Mouse (Mus musculus): ENCODE measurements around the gene 1700001C19Rik. TPM values are rescaled to one million over a fixed set of nuclear protein-coding genes. Genes with fewer than 3 reads are reported as not detected.
"Not testable (repeated sequence)": the region's sequence is repeated elsewhere in the genome, so short reads cannot be mapped to it uniquely, and the experiment has no call there.

The 1700001C19Rik gene
- total and polyA plus RNA-seq, 2 experiments from 2014 or later, result 0.14 to 0.35 TPM

- WGBS, result 79% methylated on average over 2 of the region's 2 CpGs
These were observed 17.0 kb downstream of the 1700001C19Rik start for GRCm38 (mm10) chr17:47420195-47420594.

GRCm38 (mm10) chr17:47409897-47410861, 27.0 kb downstream of the 1700001C19Rik start:
- 2% methylated on average over 72 of the region's 74 CpGs for WGBS
- ATAC-seq (peak; percentile 71), DNase-seq (peak; percentile 34)
- Histone ChIP-seq H3K4me2 (ENCODE audit: low read depth) (peak overlapping the region; percentile 60), H3K27me3 (ENCODE audit: insufficient read depth, low read length) (peaks cover 18% of the 10 kb centered on the region), H3K4me3 (ENCODE audit: low read depth, low read length) (peak overlapping the region; percentile 36), H3K9ac (peak overlapping the region; percentile 33)
- not testable (repeated sequence) for H3K9me3 ChIP-seq (ENCODE audit: low read length); H3K36me3 ChIP-seq (ENCODE audit: insufficient read depth); H3K27ac ChIP-seq (ENCODE audit: low read depth, low read length); H3K4me1 ChIP-seq (ENCODE audit: insufficient read depth)

More at GRCm38 (mm10) chr17:47420195-47420594, 17.0 kb downstream of the 1700001C19Rik start:
- no peaks in the 10 kb centered on the region for H3K36me3 ChIP-seq (ENCODE audit: insufficient read depth)
- H3K4me2 ChIP-seq (ENCODE audit: low read depth), result no peak overlapping the region
- H3K27ac ChIP-seq (ENCODE audit: low read depth, low read length), result no peak overlapping the region
- no peak overlapping the region for H3K9ac ChIP-seq
- H3K4me1 ChIP-seq (ENCODE audit: insufficient read depth), result no peaks in the 10 kb centered on the region
- H3K4me3 ChIP-seq (ENCODE audit: low read depth, low read length), result no peak overlapping the region
- no peaks in the 10 kb centered on the region for H3K9me3 ChIP-seq (ENCODE audit: low read length)
- ATAC-seq, result no peak
- no peak for TF ChIP-seq CTCF (IDR thresholded peaks at IDR 0.05; ENCODE audit: low read depth)
- no peak for DNase-seq
- H3K27me3 ChIP-seq (ENCODE audit: insufficient read depth, low read length), result no peaks in the 10 kb centered on the region

GRCm38 (mm10) chr17:47408558-47408898, 28.6 kb downstream of the 1700001C19Rik start:
- Histone ChIP-seq H3K9ac (no peak overlapping the region), H3K4me1 (ENCODE audit: insufficient read depth) (no peaks in the 10 kb centered on the region), H3K4me2 (ENCODE audit: low read depth) (no peak overlapping the region), H3K27ac (ENCODE audit: low read depth, low read length) (no peak overlapping the region), H3K27me3 (ENCODE audit: insufficient read depth, low read length) (peaks cover 18% of the 10 kb centered on the region), H3K4me3 (ENCODE audit: low read depth, low read length) (no peak overlapping the region), H3K9me3 (ENCODE audit: low read length) (no peaks in the 10 kb centered on the region), H3K36me3 (ENCODE audit: insufficient read depth) (no peaks in the 10 kb centered on the region)
- DNase-seq, result peak; percentile 55
- no peak for ATAC-seq
- WGBS, result 20% methylated on average over 8 of the region's 8 CpGs
- TF ChIP-seq CTCF (IDR thresholded peaks at IDR 0.05; ENCODE audit: low read depth), result peak; percentile 71

GRCm38 (mm10) chr17:47407717-47408557, 29.2 kb downstream of the 1700001C19Rik start:
- Histone ChIP-seq H3K4me3 (ENCODE audit: low read depth, low read length) (no peak overlapping the region), H3K36me3 (ENCODE audit: insufficient read depth) (no peaks in the 10 kb centered on the region), H3K4me2 (ENCODE audit: low read depth) (no peak overlapping the region), H3K9ac (no peak overlapping the region), H3K9me3 (ENCODE audit: low read length) (no peaks in the 10 kb centered on the region), H3K4me1 (ENCODE audit: insufficient read depth) (no peaks in the 10 kb centered on the region), H3K27me3 (ENCODE audit: insufficient read depth, low read length) (peaks cover 18% of the 10 kb centered on the region), H3K27ac (ENCODE audit: low read depth, low read length) (no peak overlapping the region)
- WGBS, result 64% methylated on average over 10 of the region's 10 CpGs
- no peak for ATAC-seq
- no peak for TF ChIP-seq CTCF (IDR thresholded peaks at IDR 0.05; ENCODE audit: low read depth)
- DNase-seq, result no peak

GRCm38 (mm10) chr17:47400451-47400850, 36.7 kb downstream of the 1700001C19Rik start, which contains the start of gene Guca1a:
Guca1a (minus strand) TSS chr17:47400584.
- Histone ChIP-seq H3K4me3 (ENCODE audit: low read depth, low read length) (no peak within 1 kb of the TSS), H3K27ac (ENCODE audit: low read depth, low read length) (no peak within 1 kb of the TSS), H3K4me2 (ENCODE audit: low read depth) (no peak within 1 kb of the TSS), H3K27me3 (ENCODE audit: insufficient read depth, low read length) (no peaks in the 10 kb centered on the region), H3K4me1 (ENCODE audit: insufficient read depth) (no peaks in the 10 kb centered on the region), H3K9ac (no peak within 1 kb of the TSS), H3K9me3 (ENCODE audit: low read length) (no peaks in the 10 kb centered on the region), H3K36me3 (ENCODE audit: insufficient read depth) (no peaks in the 10 kb centered on the region)
- WGBS, result 12% methylated on average over 10 of the region's 10 CpGs
- ATAC-seq (no peak), DNase-seq (no peak)
- no peak for TF ChIP-seq CTCF (IDR thresholded peaks at IDR 0.05; ENCODE audit: low read depth)

GRCm38 (mm10) chr17:47399091-47399490, 38.1 kb downstream of the 1700001C19Rik start:
- TF ChIP-seq CTCF (IDR thresholded peaks at IDR 0.05; ENCODE audit: low read depth), result no peak

More at GRCm38 (mm10) chr17:47399091-47399490, 38.1 kb downstream of the 1700001C19Rik start:
- DNase-seq (no peak), ATAC-seq (no peak)
- H3K9me3 ChIP-seq (ENCODE audit: low read length), result no peaks in the 10 kb centered on the region
- H3K36me3 ChIP-seq (ENCODE audit: insufficient read depth), result no peaks in the 10 kb centered on the region
- H3K27me3 ChIP-seq (ENCODE audit: insufficient read depth, low read length), result no peaks in the 10 kb centered on the region; the same call in 1 of the 2 replicates
- H3K4me2 ChIP-seq (ENCODE audit: low read depth), result no peak overlapping the region
- no peaks in the 10 kb centered on the region for H3K4me1 ChIP-seq (ENCODE audit: insufficient read depth)
- no peak overlapping the region for H3K4me3 ChIP-seq (ENCODE audit: low read depth, low read length)
- H3K27ac ChIP-seq (ENCODE audit: low read depth, low read length), result no peak overlapping the region
- WGBS, result 87% methylated on average over 8 of the region's 8 CpGs
- no peak overlapping the region for H3K9ac ChIP-seq

Data from forebrain, postnatal 0 days (tissue).